Mouse (Mus musculus): ENCODE data around the gene Tnip1.

GRCm38 (mm10) chr11:54878893-54879292 is 83.8 kb downstream of the Tnip1 start:
- TF ChIP-seq CTCF (IDR thresholded peaks at IDR 0.05; ENCODE audit: borderline replicate concordance, extremely low read depth, insufficient read depth, insufficient read length) = no peak
- TF ChIP-seq POLR2A (IDR thresholded peaks at IDR 0.05; ENCODE audit: borderline replicate concordance, extremely low read depth, insufficient read depth, insufficient read length, poor library complexity, severe bottlenecking) = no peak

Data from brain, embryonic 14.5 days (tissue).